Mouse (Mus musculus) lung, postnatal 25 days (tissue): Measurements from ENCODE around the gene Tbxa2r.

Experiments used
- DNase-seq: peaks from one replicate; pipeline ENCODE4 v3.0.0; 2022; ENCODE audit warnings: low spot score

Gene Tbxa2r

DNA sequence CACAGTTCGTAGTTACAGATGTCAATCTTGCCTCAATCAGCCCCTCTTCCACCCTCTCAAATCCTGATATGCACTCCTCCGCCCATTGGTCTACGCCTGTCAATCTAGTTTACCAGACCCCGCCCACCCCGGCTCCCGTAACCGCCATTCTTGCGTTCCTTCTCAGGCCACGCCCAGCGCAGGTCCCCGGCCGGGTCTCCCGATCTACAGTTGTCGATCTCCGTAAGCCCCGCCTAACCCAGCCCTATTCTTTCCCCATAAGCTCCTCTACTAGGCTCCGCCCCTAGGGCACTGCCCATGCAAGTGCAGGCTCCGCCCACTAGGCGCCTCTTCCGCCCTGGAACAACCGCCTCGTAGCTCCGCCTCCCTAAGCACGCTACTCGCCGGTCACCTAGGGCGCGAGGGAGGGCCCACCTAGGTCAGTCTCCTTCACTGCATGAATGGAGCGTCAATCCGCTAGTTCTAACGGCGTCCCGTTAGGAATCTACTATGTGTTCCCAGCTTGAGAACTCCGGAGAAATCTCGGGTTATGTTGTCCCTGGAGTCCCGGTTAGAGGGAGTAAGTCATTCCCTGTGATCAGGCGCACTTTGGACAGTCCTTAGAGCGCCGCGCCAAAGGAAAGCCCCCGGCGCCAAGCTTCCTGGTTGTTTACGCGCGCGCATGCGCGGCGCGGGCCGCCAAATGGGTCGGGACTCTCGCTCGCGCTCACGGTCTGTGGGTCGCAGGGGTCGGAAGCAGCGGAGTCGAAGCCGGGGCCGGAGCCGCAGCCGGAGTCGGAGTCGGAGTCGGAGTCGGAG is 7.8 kb upstream of the Tbxa2r start, which contains the start of gene Cactin:
Gene Cactin (plus strand): TSS at position 554 of the 798 bp plus-strand sequence.
- DNase-seq = peak; percentile 100

DNA sequence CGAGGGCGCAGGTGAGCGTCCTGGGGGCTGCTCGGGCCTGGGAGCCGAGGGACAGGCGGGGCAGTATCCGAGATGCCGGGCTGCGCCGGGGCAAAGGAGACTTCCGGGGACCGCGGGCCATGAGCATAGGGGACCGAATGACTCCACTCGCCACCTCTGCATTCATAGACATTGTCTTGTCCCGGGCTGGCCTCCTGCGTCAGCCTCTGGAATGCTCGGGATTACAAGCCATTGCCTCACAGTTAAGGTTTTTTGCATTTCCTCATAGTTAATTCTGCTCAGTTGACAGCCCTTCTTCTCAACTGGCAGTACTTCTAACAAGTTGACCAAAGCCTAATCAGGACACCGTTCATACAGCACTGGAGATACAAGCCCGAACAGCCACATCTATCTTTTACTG is 7.1 kb upstream of the Tbxa2r start:
- no peak for DNase-seq

DNA sequence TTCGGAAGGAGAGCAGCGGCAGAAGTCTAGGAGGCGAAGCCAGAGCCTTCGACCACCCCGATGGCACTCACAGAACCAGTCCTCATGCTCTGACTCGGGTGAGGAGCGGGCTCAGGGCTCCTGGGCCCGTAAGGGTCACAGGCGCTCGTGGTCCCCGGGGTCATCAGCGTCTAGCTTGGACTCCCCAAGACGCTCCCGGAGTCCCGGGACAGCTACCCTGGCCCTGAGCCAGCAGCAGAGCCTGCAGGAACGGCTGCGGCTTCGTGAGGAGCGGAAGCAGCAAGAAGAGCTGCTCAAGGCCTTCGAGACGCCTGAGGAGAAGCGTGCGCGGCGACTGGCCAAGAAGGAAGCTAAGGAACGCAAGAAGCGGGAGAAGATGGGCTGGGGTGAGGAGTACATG is 6.1 kb upstream of the Tbxa2r start:
- no peak for DNase-seq

DNA sequence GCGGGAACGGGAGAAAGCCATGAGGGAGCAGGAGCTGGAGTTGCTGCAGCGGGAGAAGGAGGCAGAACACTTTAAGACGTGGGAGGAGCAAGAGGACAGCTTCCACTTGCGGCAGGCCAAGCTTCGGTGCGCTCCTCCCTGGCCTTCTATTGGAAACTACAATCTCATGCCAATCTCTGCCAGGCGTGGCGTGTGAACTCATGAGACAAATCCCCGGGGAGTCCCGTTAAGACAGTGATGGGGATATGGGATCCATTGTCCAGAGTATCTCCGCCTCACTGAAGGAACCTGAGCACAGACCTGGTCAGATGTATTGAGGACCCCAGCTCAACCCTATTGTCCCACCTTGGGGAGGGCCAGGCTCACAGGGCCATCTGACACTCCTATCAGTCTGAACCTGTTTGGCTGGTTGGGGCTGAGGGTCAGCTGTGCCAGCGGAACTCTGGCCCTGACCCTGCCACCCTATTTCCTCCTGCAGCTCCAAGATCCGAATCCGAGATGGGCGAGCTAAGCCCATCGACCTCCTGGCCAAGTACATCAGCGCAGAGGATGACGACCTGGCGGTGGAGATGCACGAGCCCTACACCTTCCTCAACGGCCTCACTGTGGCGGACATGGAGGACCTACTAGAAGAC is 5.3 kb upstream of the Tbxa2r start:
- no peak for DNase-seq

DNA sequence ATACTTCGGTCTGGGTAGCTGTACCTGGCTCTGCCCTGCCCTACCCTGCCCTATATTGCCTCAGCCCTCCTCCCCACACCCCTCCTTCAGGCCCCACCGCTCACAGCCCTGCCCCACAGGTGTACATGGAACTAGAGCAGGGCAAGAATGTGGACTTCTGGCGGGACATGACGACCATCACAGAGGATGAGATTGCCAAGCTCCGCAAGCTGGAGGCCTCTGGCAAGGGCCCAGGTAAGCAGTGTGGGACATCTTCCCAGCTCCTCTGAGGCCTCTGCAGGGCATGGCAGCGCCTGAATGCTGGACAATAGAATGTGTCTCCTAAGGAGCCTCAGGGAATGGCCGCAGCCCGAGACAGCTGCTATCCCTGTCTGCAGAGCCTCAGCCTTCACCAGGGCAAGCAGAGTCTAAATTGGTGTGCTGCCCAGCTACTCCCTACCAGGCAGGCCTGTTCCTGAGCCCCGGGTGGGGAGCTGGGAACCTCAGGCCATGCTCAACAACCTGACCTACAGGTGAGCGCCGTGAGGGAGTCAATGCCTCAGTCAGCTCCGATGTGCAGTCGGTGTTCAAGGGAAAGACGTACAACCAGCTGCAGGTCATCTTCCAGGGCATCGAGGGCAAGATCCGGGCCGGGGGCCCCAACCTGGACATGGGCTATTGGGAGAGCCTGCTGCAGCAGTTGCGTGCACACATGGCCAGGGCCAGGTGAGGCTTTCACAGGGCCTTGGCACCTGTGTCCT is 4.6 kb upstream of the Tbxa2r start:
- no peak for DNase-seq

DNA sequence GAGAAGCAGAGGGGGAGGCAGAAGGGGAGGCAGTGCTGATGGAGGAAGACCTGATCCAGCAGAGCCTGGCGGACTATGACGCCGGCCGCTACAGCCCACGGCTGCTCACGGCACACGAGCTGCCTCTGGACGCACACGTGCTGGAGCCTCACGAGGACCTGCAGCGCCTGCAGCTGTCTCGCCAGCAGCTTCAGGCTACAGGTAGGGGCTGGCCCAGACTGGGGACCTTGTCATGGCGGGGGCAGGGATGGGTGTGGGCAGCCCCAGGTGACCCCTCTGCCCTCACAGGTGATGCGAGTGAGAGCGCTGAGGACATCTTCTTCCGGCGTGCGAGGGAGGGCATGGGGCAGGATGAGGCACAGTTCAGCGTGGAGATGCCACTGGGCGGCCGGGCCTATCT is 3.4 kb upstream of the Tbxa2r start:
- no peak for DNase-seq

DNA sequence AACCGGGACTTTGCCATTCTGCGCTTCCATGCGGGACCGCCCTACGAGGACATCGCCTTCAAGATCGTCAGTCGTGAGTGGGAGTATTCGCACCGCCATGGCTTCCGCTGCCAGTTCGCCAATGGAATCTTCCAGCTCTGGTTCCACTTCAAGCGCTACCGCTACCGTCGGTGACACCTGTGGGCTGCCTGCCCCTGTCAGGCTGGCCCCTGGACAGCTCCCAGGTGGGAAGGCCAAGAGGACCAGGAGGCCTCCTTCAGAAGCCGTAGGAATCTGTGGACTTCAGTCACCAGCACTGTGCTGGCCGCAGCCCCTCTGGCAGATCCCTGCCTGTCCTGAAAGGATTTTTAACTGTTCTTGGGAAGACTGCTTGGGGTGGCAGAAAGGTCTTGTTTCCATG is 2.8 kb upstream of the Tbxa2r start:
- no peak for DNase-seq

DNA sequence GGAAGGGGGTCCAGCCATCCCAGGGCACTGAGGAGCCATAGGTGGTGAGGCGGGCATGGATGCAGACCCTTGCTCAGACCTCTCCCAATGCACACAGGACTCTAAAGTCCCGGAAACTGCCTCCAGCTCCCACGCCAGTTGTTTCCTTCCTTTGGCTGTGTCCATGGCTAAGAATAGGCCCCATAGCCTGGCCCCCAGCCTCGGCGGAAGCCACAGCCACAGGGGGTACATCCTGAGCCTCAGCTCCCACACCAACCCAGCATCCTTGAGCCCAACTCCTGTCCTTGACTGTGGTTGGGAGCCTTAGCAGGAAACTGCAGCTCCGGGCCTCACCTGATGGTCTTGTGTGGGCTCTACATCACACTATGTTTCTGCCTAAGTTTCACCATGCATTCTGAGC is 1.7 kb upstream of the Tbxa2r start:
- peak; percentile 53 for DNase-seq

DNA sequence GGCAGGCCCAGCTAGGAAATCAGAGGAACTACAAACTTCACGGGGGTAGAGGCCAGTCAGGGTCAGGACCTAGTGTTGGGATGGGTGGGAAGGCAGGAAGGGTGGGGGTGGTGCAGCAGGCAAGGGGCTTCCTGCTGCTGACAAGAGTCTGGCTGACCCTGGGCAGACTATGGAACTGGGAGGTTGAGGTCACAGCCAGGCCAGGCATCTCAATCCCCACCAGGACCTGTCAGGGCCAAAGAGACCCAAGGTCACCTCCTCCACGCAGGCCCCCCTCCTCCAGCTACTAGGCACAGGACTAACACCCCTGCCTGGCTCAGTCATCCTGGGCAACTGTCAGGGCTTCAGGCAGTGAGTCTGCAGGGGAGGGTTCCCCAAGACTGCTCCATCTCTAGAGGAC is 572 bp upstream of the Tbxa2r start:
- DNase-seq = no peak

DNA sequence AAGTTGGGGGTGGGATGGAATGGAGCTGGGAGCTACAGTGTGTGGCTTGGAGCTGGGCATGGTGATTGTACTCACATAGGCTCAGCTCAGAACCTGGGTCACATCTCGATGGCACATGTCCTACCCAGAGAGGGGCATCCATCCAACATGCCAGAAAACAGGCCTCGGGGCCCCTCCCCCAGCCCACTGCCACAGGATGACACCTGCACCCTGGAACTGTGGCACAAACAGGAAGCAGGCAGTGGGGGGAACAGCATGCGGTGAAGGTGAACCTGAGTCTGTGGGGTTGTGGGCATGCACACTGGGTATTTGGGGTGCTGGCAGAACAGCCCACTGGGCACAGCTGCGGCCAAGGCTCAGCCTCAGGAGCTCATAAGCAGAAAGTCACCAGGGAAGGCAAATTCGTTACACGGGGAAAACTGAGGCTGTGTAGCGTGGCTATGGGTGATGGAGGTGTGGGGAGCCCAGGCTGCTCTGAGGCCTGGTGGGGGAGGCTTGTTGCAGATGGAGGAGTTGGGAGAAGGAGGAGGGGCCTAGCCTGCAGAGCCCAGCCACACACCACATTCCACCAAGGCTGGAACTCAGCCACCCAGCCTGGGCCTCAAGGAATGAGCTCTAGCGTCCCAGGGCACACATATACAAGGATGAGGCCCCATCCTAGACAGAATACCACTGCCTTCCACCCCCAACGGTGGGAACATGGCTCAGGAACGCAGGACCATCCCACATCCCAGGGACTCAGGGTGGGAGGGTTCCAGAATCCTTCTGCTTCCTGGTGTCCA is 854 bp downstream of the Tbxa2r start:
- DNase-seq = no peak

DNA sequence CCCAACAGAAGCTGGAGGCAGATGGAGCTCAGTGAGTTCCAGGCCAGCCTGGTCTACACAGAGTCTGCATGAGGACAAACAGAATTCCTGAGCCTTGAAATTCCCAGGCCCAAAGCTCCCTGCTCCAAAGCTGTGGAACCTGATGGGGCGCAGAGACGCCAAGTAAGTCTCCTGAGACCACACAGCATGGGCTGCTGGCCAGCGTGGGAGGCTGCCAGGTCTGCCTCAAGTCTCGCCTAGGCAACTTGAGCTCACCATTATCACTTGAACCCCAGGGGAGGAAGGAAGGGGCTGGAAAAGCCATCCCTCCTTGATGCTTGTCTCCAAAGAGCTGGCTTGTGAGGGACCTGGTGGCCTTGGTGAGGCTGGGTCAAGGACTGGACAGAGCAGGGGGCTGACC is 1.5 kb downstream of the Tbxa2r start:
- no peak for DNase-seq

DNA sequence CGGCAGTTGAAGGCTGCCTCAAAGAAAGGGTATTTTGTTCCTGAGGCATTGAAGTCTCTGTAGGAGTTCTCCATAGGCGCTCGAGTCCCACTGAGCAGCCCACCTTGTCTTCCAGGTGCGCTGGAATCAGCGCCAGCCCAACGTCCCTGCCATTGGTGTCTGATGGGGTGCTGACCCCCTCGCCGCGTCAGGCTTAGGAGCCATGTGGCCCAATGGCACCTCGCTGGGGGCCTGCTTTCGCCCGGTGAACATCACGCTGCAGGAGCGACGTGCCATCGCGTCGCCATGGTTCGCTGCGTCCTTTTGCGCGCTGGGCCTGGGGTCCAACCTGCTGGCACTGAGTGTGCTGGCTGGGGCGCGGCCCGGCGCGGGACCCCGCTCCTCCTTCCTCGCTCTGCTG is 3.7 kb downstream of the Tbxa2r start:
- no peak for DNase-seq

DNA sequence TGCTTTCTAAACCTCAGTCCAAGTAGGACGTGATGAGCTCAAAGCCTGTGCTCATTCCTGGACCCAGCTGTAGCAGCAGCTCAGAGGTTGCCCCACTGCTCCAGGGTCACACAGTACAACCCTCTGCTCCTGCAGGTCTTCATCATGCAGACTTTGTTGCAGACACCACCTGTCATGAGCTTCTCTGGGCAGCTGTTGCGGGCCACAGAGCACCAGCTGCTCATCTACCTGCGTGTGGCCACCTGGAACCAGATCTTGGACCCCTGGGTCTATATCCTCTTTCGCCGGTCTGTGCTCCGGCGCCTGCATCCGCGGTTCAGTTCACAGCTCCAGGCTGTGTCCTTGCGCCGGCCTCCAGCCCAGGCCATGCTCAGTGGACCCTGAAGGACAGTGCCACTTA is 5.8 kb downstream of the Tbxa2r start:
- no peak for DNase-seq

DNA sequence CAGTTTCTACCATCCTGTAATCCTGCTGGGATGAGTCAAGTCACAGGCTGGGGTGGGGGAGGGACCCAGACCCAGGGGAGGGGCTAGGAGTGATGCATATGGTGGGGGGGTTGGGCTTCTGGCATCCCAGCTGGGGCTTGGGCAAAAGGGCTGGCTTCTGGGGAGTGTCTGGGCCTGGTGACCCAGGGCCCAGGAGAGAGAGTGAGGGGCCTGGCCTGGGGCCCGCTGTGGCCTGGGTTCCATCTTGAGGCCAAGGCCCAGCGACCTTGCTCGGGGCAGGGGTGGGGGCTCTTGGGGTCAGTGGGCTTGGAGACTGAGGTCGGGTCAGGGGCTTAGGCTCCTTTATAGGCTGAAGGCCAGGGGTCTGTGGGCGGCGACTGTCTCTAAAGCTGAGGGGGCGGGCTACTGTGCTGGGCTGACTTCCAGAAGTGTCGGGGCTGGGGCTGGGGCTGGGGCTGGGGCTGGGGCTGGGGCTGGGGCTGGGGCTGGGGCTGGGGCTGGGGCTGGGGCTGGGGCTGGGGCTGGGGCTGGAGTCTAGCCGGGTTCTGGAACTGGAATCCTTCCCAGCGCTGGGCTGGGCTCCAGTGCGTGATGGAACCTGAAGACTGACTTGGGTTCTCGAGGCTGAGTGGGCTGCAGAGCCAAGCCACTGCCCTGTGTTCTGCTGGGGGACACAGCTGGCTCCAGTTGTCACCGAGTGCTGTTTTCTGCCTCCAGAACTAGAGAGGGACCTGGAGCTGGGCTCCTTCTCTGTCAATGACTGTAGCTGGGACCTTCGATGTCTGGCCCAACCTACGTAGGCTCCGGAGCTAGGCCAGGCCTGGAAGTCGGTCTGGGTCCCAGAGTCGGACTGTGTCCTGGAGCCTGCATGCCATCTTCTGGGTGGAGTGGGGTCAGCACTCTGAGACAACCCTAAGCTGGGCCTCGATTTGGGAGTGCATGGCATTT is 7.1 kb downstream of the Tbxa2r start:
- DNase-seq = no peak

DNA sequence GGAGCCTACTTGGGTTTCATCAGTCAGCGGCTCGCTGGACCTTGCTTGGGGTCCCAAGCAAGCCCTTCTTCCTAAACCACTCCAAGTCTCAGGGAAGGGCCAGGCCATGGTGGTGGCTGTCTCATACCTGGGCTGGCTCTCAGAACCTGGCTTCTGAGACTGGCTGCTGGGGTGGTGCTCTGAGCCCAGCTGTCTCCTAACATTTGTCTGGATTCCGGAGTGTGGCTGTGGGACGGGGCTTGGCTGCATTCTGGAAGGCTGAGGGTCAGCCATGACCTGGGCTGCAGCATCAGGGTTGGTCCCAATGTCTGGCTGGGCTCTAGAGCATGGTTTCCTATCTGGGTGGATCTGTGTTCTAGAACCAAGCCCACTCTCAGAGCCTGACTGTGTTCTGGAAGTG is 8.0 kb downstream of the Tbxa2r start:
- no peak for DNase-seq

DNA sequence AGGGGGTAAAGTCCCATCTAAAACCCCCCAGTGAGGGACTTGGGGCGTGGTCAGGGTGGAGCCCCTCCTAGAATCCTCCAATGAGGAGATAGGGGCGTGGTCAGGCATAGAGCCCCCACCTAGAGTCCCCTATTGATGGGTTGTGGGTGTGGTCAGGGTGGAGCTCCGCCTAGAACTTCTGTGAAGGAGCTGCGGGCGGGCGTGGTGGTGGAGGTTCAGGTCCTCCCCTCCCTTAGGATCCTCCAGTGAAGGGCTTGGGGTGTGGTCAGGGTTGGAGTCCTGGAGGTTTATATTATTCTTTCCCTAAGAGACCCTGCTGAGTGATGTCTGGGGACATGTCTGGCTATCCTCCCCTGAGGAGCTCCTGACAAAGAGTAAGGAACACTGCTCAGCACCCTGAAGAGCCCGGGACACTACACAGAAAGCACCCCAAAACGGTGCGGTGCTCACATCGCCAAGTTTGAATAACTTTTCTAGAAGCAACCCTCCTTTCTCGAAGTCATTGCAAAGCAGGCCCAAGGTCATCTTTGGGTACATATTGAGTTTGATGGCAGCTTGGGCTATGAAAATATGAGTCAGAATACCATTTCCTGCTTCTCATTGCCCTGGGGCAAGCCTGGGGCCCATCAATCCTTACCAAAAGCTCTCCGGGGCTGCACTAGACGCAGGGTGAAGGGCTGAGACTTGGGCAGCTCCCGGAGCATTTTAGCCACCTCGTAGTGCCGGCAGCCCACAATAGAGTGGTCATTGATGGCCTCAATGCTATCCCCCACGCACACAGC is 12.2 kb downstream of the Tbxa2r start:
- DNase-seq = no peak

DNA sequence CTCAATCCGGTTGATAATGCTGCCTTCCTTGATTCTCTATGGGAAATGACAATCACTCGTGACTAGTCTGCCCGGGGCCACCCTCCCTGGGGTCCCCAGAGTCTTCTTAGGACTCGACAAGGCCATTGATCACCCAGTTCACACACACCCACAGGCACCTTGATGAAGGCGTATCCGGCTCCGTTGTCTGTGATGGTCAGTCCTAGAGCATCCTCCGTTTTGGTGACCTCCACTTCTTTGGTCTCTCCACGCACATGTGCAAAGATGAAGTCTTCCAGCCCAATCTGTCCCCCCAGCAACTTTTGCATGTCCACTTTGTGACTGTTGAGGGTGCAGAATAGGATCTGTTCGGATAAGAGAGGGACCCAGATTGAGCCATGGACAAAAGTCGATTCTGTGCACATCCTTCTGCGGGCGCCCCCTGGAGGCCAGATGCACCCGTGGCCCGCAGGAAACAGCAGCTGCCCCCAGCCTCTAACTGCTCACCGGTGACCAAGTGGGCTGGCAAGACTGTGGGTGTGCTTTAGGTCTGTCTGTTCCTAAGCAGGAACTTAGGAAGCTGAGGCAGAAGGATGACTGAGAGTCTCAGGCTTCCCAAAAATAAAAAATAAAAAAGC is 12.9 kb downstream of the Tbxa2r start:
- DNase-seq = peak; percentile 71

DNA sequence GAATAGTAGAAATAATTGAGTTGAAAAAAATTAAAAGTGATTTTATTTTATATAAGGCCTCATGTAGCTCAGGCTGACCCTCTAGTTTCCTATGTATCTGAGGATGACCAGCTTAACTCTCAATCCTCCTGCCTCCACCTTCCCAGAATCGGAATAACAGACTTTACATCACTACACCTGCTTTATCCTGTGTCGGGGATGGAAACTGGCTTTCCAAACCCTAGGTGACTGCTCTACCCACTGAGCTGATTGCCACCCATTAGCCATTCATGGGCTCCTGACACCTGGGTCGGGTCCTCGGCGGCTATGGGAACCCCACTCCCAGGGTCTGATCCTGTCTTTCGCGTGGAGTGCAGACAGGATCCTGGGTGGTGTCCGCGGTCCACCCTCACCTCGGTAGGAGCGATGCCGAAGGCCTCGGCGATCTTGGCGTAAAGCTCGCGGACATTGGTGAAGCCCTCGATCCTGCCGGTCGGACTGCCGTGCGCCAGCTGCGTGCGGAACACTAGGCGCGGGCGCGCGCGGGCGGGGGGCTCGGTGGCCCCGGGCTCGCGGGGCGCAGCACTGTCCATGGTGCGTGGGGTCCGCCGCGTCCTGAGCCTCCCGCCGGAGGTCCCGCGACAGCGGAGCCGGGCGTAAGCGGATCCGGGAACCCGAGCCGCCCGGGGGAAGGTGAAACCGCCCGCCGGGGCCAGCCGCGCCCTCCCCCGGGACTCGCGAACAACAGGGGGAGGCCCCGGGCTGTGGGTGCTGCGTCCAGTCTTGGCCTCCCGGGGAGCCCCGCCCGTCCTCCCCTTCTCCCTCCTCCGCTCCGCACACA is 14.4 kb downstream of the Tbxa2r start, which contains the start of gene Gipc3:
Gene Gipc3 (minus strand): TSS at position 581 of the 820 bp plus-strand sequence.
- DNase-seq = no peak
